In genomic region chr5:121949050-121949443, GRCm38 (mm10) we compare ENCODE assay signal across 7 mouse cellular contexts.
A peak's percentile ranks its signal among the peaks of the same experiment; 100 is the strongest.
DNase-seq lines count a peak whose midpoint lies in the region; ATAC-seq and TF ChIP-seq lines count a peak whose summit lies in the region.

No protein-coding gene starts in this region.

- H3K27ac ChIP-seq in embryonic facial prominence, embryonic 11.5 days (replicated peaks; ENCODE audit: low read depth, low read length), result peak overlapping the region; percentile 48; the same call in 1 of the 2 replicates
- H3K27ac ChIP-seq in hindbrain, embryonic 15.5 days (replicated peaks), result peak overlapping the region; percentile 81
- peak overlapping the region; percentile 76 for H3K27ac ChIP-seq in midbrain, embryonic 10.5 days (replicated peaks)

- no peaks in the 10 kb centered on the region for H3K9me3 ChIP-seq in E14TG2a.4 (ENCODE audit: low read length)
- no peaks in the 10 kb centered on the region for H3K9me3 ChIP-seq in embryonic facial prominence, embryonic 11.5 days (replicated peaks; ENCODE audit: control insufficient read depth, low read length)
- no peaks in the 10 kb centered on the region for H3K9me3 ChIP-seq in hindbrain, embryonic 15.5 days
- H3K9me3 ChIP-seq in midbrain, embryonic 10.5 days (replicated peaks), result no peaks in the 10 kb centered on the region

- peak overlapping the region; percentile 68 for H3K4me3 ChIP-seq in E14TG2a.4 (replicated peaks; ENCODE audit: low read length)
- H3K4me3 ChIP-seq in embryonic facial prominence, embryonic 11.5 days (ENCODE audit: low read depth, low read length), result no peak overlapping the region
- no peak overlapping the region for H3K4me3 ChIP-seq in hindbrain, embryonic 15.5 days
- peak overlapping the region; percentile 48; the same call in 1 of the 2 replicates for H3K4me3 ChIP-seq in midbrain, embryonic 10.5 days

- no peak overlapping the region for H3K9ac ChIP-seq in embryonic facial prominence, embryonic 11.5 days (replicated peaks; ENCODE audit: low read length)
- H3K9ac ChIP-seq in hindbrain, embryonic 15.5 days, result peak overlapping the region; percentile 43; the same call in 1 of the 2 replicates

- peak; percentile 9; the same call in 1 of the 2 replicates for ATAC-seq in embryonic facial prominence, embryonic 11.5 days (replicated peaks; ENCODE audit: insufficient number of reproducible peaks, low FRiP score, low TSS enrichment, low read depth)
- ATAC-seq in hindbrain, embryonic 15.5 days (ENCODE audit: low FRiP score, low read depth), result no peak

- H3K4me2 ChIP-seq in embryonic facial prominence, embryonic 11.5 days (ENCODE audit: low read depth, low read length), result peak overlapping the region; percentile 58; the same call in 1 of the 2 replicates
- peak overlapping the region; percentile 60 for H3K4me2 ChIP-seq in hindbrain, embryonic 15.5 days

- intact Hi-C loops in left cerebral cortex, postnatal 10 days (cut with DNase I), result loop anchor here (5.0 kb wide), 1 partner anchor 98 kb away; no protein-coding TSS in a partner anchor

- no peak for DNase-seq in embryonic facial prominence, embryonic 11.5 days (ENCODE audit: low spot score)
- DNase-seq in midbrain, embryonic 10.5 days (ENCODE audit: low spot score), result no peak
- DNase-seq in left cerebral cortex, postnatal 10 days (ENCODE audit: extremely low spot score in 1 of 2, low spot score in 2 of 2), result no peak
- no peak for DNase-seq in spleen, adult 18-20 months
- no peak for DNase-seq in left cerebral cortex, adult 9 months (ENCODE audit: low spot score in 2 of 2)

- H3K27me3 ChIP-seq in E14TG2a.4 (ENCODE audit: insufficient read depth, low read length), result peaks cover 35% of the 10 kb centered on the region
- no peaks in the 10 kb centered on the region for H3K27me3 ChIP-seq in embryonic facial prominence, embryonic 11.5 days (ENCODE audit: control insufficient read depth, insufficient read depth, low read length)
- H3K27me3 ChIP-seq in hindbrain, embryonic 15.5 days, result no peaks in the 10 kb centered on the region
- H3K27me3 ChIP-seq in midbrain, embryonic 10.5 days (ENCODE audit: low read depth, poor library complexity, severe bottlenecking), result peaks cover 25% of the 10 kb centered on the region

- no peak for TF ChIP-seq CTCF in E14TG2a.4 (conservative IDR thresholded peaks at IDR 0.05; ENCODE audit: low read length)

- H3K4me1 ChIP-seq in E14TG2a.4 (replicated peaks; ENCODE audit: low read depth, low read length), result peaks cover 14% of the 10 kb centered on the region; the same call in 1 of the 2 replicates
- peaks cover 3% of the 10 kb centered on the region; the same call in 1 of the 2 replicates for H3K4me1 ChIP-seq in embryonic facial prominence, embryonic 11.5 days (ENCODE audit: control insufficient read depth, insufficient read depth, low read length)
- H3K4me1 ChIP-seq in hindbrain, embryonic 15.5 days (replicated peaks), result peaks cover 50% of the 10 kb centered on the region
- H3K4me1 ChIP-seq in midbrain, embryonic 10.5 days, result peaks cover 37% of the 10 kb centered on the region

- no peaks in the 10 kb centered on the region for H3K36me3 ChIP-seq in E14TG2a.4 (ENCODE audit: insufficient read depth, low read length)
- no peaks in the 10 kb centered on the region for H3K36me3 ChIP-seq in embryonic facial prominence, embryonic 11.5 days (replicated peaks; ENCODE audit: control insufficient read depth, insufficient read depth, low read depth, low read length)
- H3K36me3 ChIP-seq in hindbrain, embryonic 15.5 days, result no peaks in the 10 kb centered on the region
- no peaks in the 10 kb centered on the region for H3K36me3 ChIP-seq in midbrain, embryonic 10.5 days

- WGBS in embryonic facial prominence, embryonic 11.5 days, result 31% methylated on average over 8 of the region's 8 CpGs
- 8% methylated on average over 8 of the region's 8 CpGs for WGBS in hindbrain, embryonic 15.5 days
- 47% methylated on average over 8 of the region's 8 CpGs for WGBS in midbrain, embryonic 10.5 days

Comparison
In these comparisons a context has a peak if more than half of its experiments do, and no peak if none do; other contexts are left out.
1. H3K4me3 ChIP-seq: peak in E14TG2a.4 (single experiment) and midbrain, embryonic 10.5 days (single experiment); none in embryonic facial prominence, embryonic 11.5 days (single experiment) and hindbrain, embryonic 15.5 days (single experiment).
2. Peak in every context shown above with its lines, with median percentiles within 50 percentile points of each other: H3K27ac ChIP-seq.